Mouse (Mus musculus): ENCODE data around the gene Ndst2.

GRCm38 (mm10) chr14:20693589-20694101 lies 40.7 kb downstream of the Ndst2 start:
- no peak for TF ChIP-seq CTCF (IDR thresholded peaks at IDR 0.05; ENCODE audit: low read depth)
- no peak for TF ChIP-seq EP300 (optimal IDR thresholded peaks at IDR 0.05)
